Mouse (Mus musculus) liver, embryonic 15.5 days (tissue): ENCODE results near the gene Tmem86a. TPM values are rescaled to one million over a fixed set of nuclear protein-coding genes. Genes with fewer than 3 reads are reported as not detected.
A peak's percentile ranks its signal among the peaks of the same experiment; 100 is the strongest.

Experiments used
- ATAC-seq: fragments of 200-750 bp; cut with Nextera tagmentation; 2 replicates; pipeline ENCODE4 v1.8.0; 2017; ENCODE audit warnings: moderate number of reproducible peaks, mild to moderate bottlenecking, moderate library complexity; ENCODE audit not compliant: insufficient read depth
- H3K27ac ChIP-seq: fragments of 300-500 bp; sonication (generic); replicated peaks from 2 replicates; pipeline ENCODE4 v1.5.1; 2015; ENCODE audit warnings: mild to moderate bottlenecking, inconsistent platforms
- H3K27me3 ChIP-seq: fragments of 300-500 bp; sonication (generic); 2 replicates; pipeline ENCODE4 v1.6.1; 2015; ENCODE audit warnings: mild to moderate bottlenecking, inconsistent platforms
- H3K36me3 ChIP-seq: fragments of 300-500 bp; sonication (generic); replicated peaks from 2 replicates; pipeline ENCODE4 v1.6.1; 2015; ENCODE audit warnings: moderate library complexity, mild to moderate bottlenecking, inconsistent platforms
- H3K4me1 ChIP-seq: fragments of 300-500 bp; sonication (generic); replicated peaks from 2 replicates; pipeline ENCODE4 v1.6.1; 2015; ENCODE audit warnings: inconsistent platforms
- H3K4me2 ChIP-seq: fragments of 300-500 bp; sonication (generic); 2 replicates; pipeline ENCODE4 v1.6.1; 2015; ENCODE audit warnings: moderate library complexity, mild to moderate bottlenecking, inconsistent platforms
- H3K4me3 ChIP-seq: fragments of 300-500 bp; sonication (generic); replicated peaks from 2 replicates; pipeline ENCODE4 v1.5.1; 2015; ENCODE audit warnings: mild to moderate bottlenecking, inconsistent platforms
- H3K9ac ChIP-seq: fragments of 300-500 bp; sonication (generic); 2 replicates; pipeline ENCODE4 v1.6.1; 2015; ENCODE audit warnings: moderate library complexity, mild to moderate bottlenecking, inconsistent platforms
- H3K9me3 ChIP-seq: fragments of 300-500 bp; sonication (generic); replicated peaks from 2 replicates; pipeline ENCODE4 v1.6.1; 2016; ENCODE audit warnings: inconsistent platforms
- WGBS: fragments of 180-500 bp; shearing (Covaris S2); methylation state at CpG from one replicate; pipeline ENCODE4 v1.1.7; 2015; ENCODE audit warnings: mixed read lengths; ENCODE audit not compliant: insufficient replicate concordance; 5-methylcytosine and 5-hydroxymethylcytosine counted together
- polyA plus RNA-seq: library from polyadenylated mRNA; unstranded; fragments of >200 nt; fragmentation: Nextera tagmentation; extraction: Ambion mirVana; gene quantifications from 2 replicates; pipeline ENCODE4 v1.2.1, GENCODE M21; 2015

Tmem86a gene
- polyA plus RNA-seq, 1 experiment from 2014 or later, result 24.7 TPM

GRCm38 (mm10) chr7:47052276-47052675 lies 1.9 kb downstream of the Tmem86a start:
- Histone ChIP-seq H3K36me3 (0 out of 2 replicates have a peak, but pooled peaks cover 3% of the 10 kb centered on the region), H3K4me1 (peaks cover 45% of the 10 kb centered on the region), H3K9me3 (no peaks in the 10 kb centered on the region), H3K27ac (peak overlapping the region; percentile 86), H3K9ac (no peak overlapping the region), H3K4me2 (peak overlapping the region; percentile 94), H3K4me3 (peak overlapping the region; percentile 5; the same call in 1 of the 2 replicates), H3K27me3 (peaks cover 12% of the 10 kb centered on the region)
- ATAC-seq, result 0 out of 2 replicates have a peak, but pooled peaks have one; percentile 5
- whole genome bisulfite sequencing, result 13% methylated on average over 3 of the region's 3 CpGs

GRCm38 (mm10) chr7:47053287-47053686 lies 2.9 kb downstream of the Tmem86a start:
- H3K27me3 ChIP-seq, result peaks cover 13% of the 10 kb centered on the region
- H3K36me3 ChIP-seq, result 0 out of 2 replicates have a peak, but pooled peaks cover 3% of the 10 kb centered on the region
- no peaks in the 10 kb centered on the region for H3K9me3 ChIP-seq
- no peak overlapping the region for H3K4me3 ChIP-seq
- H3K27ac ChIP-seq, result no peak overlapping the region
- H3K9ac ChIP-seq, result no peak overlapping the region
- ATAC-seq, result no peak
- no peak overlapping the region; the same call in 1 of the 2 replicates for H3K4me2 ChIP-seq
- WGBS, result 79% methylated on average over 15 of the region's 15 CpGs
- H3K4me1 ChIP-seq, result peaks cover 48% of the 10 kb centered on the region

GRCm38 (mm10) chr7:47054666-47055065 lies 4.3 kb downstream of the Tmem86a start:
- Histone ChIP-seq H3K4me1 (peaks cover 57% of the 10 kb centered on the region), H3K9me3 (no peaks in the 10 kb centered on the region), H3K4me2 (no peak overlapping the region), H3K36me3 (0 out of 2 replicates have a peak, but pooled peaks cover 3% of the 10 kb centered on the region), H3K4me3 (no peak overlapping the region), H3K27me3 (peaks cover 17% of the 10 kb centered on the region), H3K9ac (no peak overlapping the region), H3K27ac (no peak overlapping the region)
- 48% methylated on average over 2 of the region's 2 CpGs for WGBS
- no peak for ATAC-seq

GRCm38 (mm10) chr7:47055744-47056143 lies 5.3 kb downstream of the Tmem86a start:
- no peak for ATAC-seq
- Histone ChIP-seq H3K4me2 (no peak overlapping the region), H3K9me3 (no peaks in the 10 kb centered on the region), H3K27me3 (peaks cover 17% of the 10 kb centered on the region), H3K36me3 (0 out of 2 replicates have a peak, but pooled peaks cover 3% of the 10 kb centered on the region), H3K27ac (no peak overlapping the region), H3K4me1 (peaks cover 57% of the 10 kb centered on the region), H3K9ac (no peak overlapping the region), H3K4me3 (no peak overlapping the region)
- WGBS, result 26% methylated on average over 9 of the region's 9 CpGs

GRCm38 (mm10) chr7:47056273-47056672 lies 5.9 kb downstream of the Tmem86a start:
- 41% methylated on average over 4 of the region's 4 CpGs for WGBS
- Histone ChIP-seq H3K4me2 (no peak overlapping the region), H3K9me3 (no peaks in the 10 kb centered on the region), H3K27ac (no peak overlapping the region), H3K36me3 (0 out of 2 replicates have a peak, but pooled peaks cover 3% of the 10 kb centered on the region), H3K4me3 (no peak overlapping the region), H3K9ac (no peak overlapping the region), H3K4me1 (peaks cover 54% of the 10 kb centered on the region), H3K27me3 (peaks cover 17% of the 10 kb centered on the region)
- ATAC-seq, result no peak

- 9% methylated on average over 7 of the region's 7 CpGs for WGBS
- no peak overlapping the region for H3K4me3 ChIP-seq
- H3K9ac ChIP-seq, result no peak overlapping the region
- H3K27ac ChIP-seq, result peak overlapping the region; percentile 39; the same call in 1 of the 2 replicates
- 0 out of 2 replicates have a peak, but pooled peaks cover 5% of the 10 kb centered on the region for H3K27me3 ChIP-seq
- no peaks in the 10 kb centered on the region for H3K9me3 ChIP-seq
- no peak overlapping the region for H3K4me2 ChIP-seq
- no peaks in the 10 kb centered on the region for H3K36me3 ChIP-seq
- ATAC-seq, result peak; percentile 47; the same call in 1 of the 2 replicates
- H3K4me1 ChIP-seq, result peaks cover 33% of the 10 kb centered on the region
Observed at GRCm38 (mm10) chr7:47059339-47059738, 8.9 kb downstream of the Tmem86a start.

GRCm38 (mm10) chr7:47061560-47061959 lies 11.2 kb downstream of the Tmem86a start:
- Histone ChIP-seq H3K27ac (no peak overlapping the region), H3K9me3 (no peaks in the 10 kb centered on the region), H3K4me1 (peaks cover 31% of the 10 kb centered on the region), H3K9ac (no peak overlapping the region), H3K36me3 (no peaks in the 10 kb centered on the region), H3K4me2 (peak overlapping the region; percentile 42), H3K4me3 (no peak overlapping the region), H3K27me3 (0 out of 2 replicates have a peak, but pooled peaks cover 5% of the 10 kb centered on the region)
- WGBS, result 47% methylated on average over 5 of the region's 5 CpGs
- no peak for ATAC-seq

GRCm38 (mm10) chr7:47066942-47067341 lies 16.5 kb downstream of the Tmem86a start:
- Histone ChIP-seq H3K9me3 (no peaks in the 10 kb centered on the region), H3K4me1 (no peaks in the 10 kb centered on the region), H3K9ac (no peak overlapping the region), H3K4me2 (no peak overlapping the region), H3K27me3 (no peaks in the 10 kb centered on the region), H3K27ac (no peak overlapping the region), H3K4me3 (no peak overlapping the region), H3K36me3 (no peaks in the 10 kb centered on the region)
- ATAC-seq, result no peak
- 56% methylated on average over 3 of the region's 3 CpGs for WGBS

GRCm38 (mm10) chr7:47067879-47068278 lies 17.5 kb downstream of the Tmem86a start:
- Histone ChIP-seq H3K9me3 (no peaks in the 10 kb centered on the region), H3K27ac (no peak overlapping the region), H3K36me3 (no peaks in the 10 kb centered on the region), H3K27me3 (no peaks in the 10 kb centered on the region), H3K4me2 (no peak overlapping the region), H3K9ac (no peak overlapping the region), H3K4me3 (no peak overlapping the region), H3K4me1 (peaks cover 1% of the 10 kb centered on the region; the same call in 1 of the 2 replicates)
- 32% methylated on average over 5 of the region's 5 CpGs for WGBS
- ATAC-seq, result peak; percentile 34; the same call in 1 of the 2 replicates

GRCm38 (mm10) chr7:47072551-47072950 lies 22.1 kb downstream of the Tmem86a start:
- H3K27ac ChIP-seq, result no peak overlapping the region
- H3K9ac ChIP-seq, result no peak overlapping the region
- no peaks in the 10 kb centered on the region for H3K9me3 ChIP-seq
- peaks cover 13% of the 10 kb centered on the region; the same call in 1 of the 2 replicates for H3K4me1 ChIP-seq
- no peak overlapping the region for H3K4me3 ChIP-seq
- no peak for ATAC-seq
- no peak overlapping the region for H3K4me2 ChIP-seq
- no peaks in the 10 kb centered on the region for H3K36me3 ChIP-seq
- 52% methylated on average over 5 of the region's 5 CpGs for WGBS
- H3K27me3 ChIP-seq, result no peaks in the 10 kb centered on the region

- peaks cover 13% of the 10 kb centered on the region; the same call in 1 of the 2 replicates for H3K4me1 ChIP-seq
- 53% methylated on average over 18 of the region's 18 CpGs for WGBS
- H3K9ac ChIP-seq, result no peak overlapping the region
- no peak for ATAC-seq
- H3K36me3 ChIP-seq, result no peaks in the 10 kb centered on the region
- no peak overlapping the region for H3K4me3 ChIP-seq
- no peaks in the 10 kb centered on the region for H3K9me3 ChIP-seq
- H3K27ac ChIP-seq, result no peak overlapping the region
- H3K4me2 ChIP-seq, result no peak overlapping the region
- no peaks in the 10 kb centered on the region for H3K27me3 ChIP-seq
Observed at GRCm38 (mm10) chr7:47073536-47074521, 23.4 kb downstream of the Tmem86a start.
